Mouse (Mus musculus) lung, adult 2 months (tissue): ENCODE measurements at regions not wholly inside any gene's neighbourhood (a gene's known extent, or its start where the extent isn't known, plus 50 kb on each side); places are given as distances from the start of the nearest gene placed in this dataset.

ENCODE experiments used
- CTCF ChIP-seq: fragments of 200-500 bp; IDR thresholded peaks from 2 replicates; pipeline ENCODE4 v1.5.1; 2011; ENCODE audit warnings: mild to moderate bottlenecking, low read length, control low read depth; ENCODE audit not compliant: insufficient read depth
- POLR2A ChIP-seq: fragments of 200-500 bp; IDR thresholded peaks from 2 replicates; pipeline ENCODE4 v1.6.1; 2011; ENCODE audit warnings: low read depth, mild to moderate bottlenecking, control low read depth, low read length, borderline replicate concordance; ENCODE audit errors: extremely low read depth

GRCm38 (mm10) chr2:11119301-11119700 is 52.6 kb upstream of the Prkcq start:
- no peak for TF ChIP-seq CTCF
- TF ChIP-seq POLR2A: no peak
